Mouse (Mus musculus): ENCODE results near the gene Iqgap3.

DNA sequence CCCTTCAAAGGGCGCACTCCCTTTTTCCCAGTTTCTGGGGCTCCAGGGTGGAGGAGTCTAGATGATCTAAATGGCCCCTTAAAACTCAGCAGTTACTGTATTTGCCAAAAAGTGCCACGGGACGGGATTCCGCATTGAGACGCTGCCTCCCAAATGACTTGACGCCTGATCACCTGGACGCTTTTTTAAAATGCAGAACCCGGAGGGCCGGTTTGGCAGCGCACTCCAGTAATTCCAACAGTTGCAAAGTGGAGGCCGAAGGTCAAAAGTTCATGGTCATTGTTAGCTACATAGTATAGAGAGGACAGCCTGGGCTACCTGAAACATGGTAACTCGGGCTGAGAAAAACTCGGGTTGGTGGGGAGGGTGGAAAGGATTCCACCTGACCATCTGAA, 450 bp downstream of the Iqgap3 start:
- TF ChIP-seq CTCF (IDR thresholded peaks at IDR 0.05; ENCODE audit: extremely low read depth, insufficient read depth, low read length) (no peak), POLR2A (IDR thresholded peaks at IDR 0.05; ENCODE audit: extremely low read depth, insufficient read depth, low read length) (no peak)
